Mouse (Mus musculus) lung, postnatal 0 days (tissue): ENCODE data around the gene 1810055G02Rik. TPM values are rescaled to one million over a fixed set of nuclear protein-coding genes. Genes with fewer than 3 reads are reported as not detected.
A peak's percentile ranks its signal among the peaks of the same experiment; 100 is the strongest.

Experiments used
- ATAC-seq: fragments of 200-750 bp; cut with Nextera tagmentation; 2 replicates; pipeline ENCODE4 v1.8.0; 2017; ENCODE audit warnings: moderate library complexity
- DNase-seq: peaks from one replicate; pipeline ENCODE4 v3.0.0-alpha.2; 2016; ENCODE audit warnings: low spot score
- H3K27ac ChIP-seq: fragments of 300-500 bp; sonication (generic); 2 replicates; pipeline ENCODE4 v1.5.1; 2014; ENCODE audit warnings: antibody characterized with exemption, mild to moderate bottlenecking, low read length, mixed read lengths
- H3K27me3 ChIP-seq: fragments of 300-500 bp; sonication (generic); replicated peaks from 2 replicates; pipeline ENCODE4 v1.6.1; 2014; ENCODE audit warnings: low read length, mixed read lengths; ENCODE audit not compliant: insufficient read depth
- H3K36me3 ChIP-seq: fragments of 300-500 bp; sonication (generic); 2 replicates; pipeline ENCODE4 v1.6.1; 2014; ENCODE audit warnings: low read length, mixed read lengths; ENCODE audit not compliant: insufficient read depth
- H3K4me1 ChIP-seq: fragments of 300-500 bp; sonication (generic); 2 replicates; pipeline ENCODE4 v1.6.1; 2014; ENCODE audit warnings: antibody characterized with exemption, low read depth, low read length, mixed read lengths; ENCODE audit not compliant: insufficient read depth
- H3K4me2 ChIP-seq: fragments of 300-500 bp; sonication (generic); replicated peaks from 2 replicates; pipeline ENCODE4 v1.6.1; 2014; ENCODE audit warnings: low read depth, mild to moderate bottlenecking, low read length, moderate library complexity, mixed read lengths
- H3K4me3 ChIP-seq: fragments of 300-500 bp; sonication (generic); 2 replicates; pipeline ENCODE4 v1.5.1; 2014; ENCODE audit warnings: low read depth, low read length
- H3K9ac ChIP-seq: fragments of 300-500 bp; sonication (generic); replicated peaks from 2 replicates; pipeline ENCODE4 v1.6.1; 2014; ENCODE audit warnings: low read depth, mild to moderate bottlenecking
- H3K9me3 ChIP-seq: fragments of 300-500 bp; sonication (generic); 2 replicates; pipeline ENCODE4 v1.6.1; 2016; ENCODE audit warnings: low read length, mixed read lengths
- CTCF ChIP-seq: IDR thresholded peaks from 2 replicates; pipeline ENCODE4 v1.5.1; 2016; ENCODE audit warnings: antibody characterized with exemption, mild to moderate bottlenecking
- EP300 ChIP-seq: IDR thresholded peaks from 2 replicates; pipeline ENCODE4 v1.6.1; 2016; ENCODE audit warnings: antibody characterized with exemption, mild to moderate bottlenecking, control low read depth
- WGBS: fragments of 180-500 bp; shearing (Covaris S2); extraction: QIAGEN DNeasy Blood & Tissue Kit; methylation state at CpG from one replicate; pipeline ENCODE4 v1.1.7; 2014; 5-methylcytosine and 5-hydroxymethylcytosine counted together
- polyA plus RNA-seq: library from polyadenylated mRNA; unstranded; fragments of >200 nt; fragmentation: Nextera tagmentation; extraction: Ambion mirVana; gene quantifications from 2 replicates; pipeline ENCODE4 v1.2.1, GENCODE M21; 2015

1810055G02Rik gene
- polyA plus RNA-seq, 1 experiment from 2014 or later: 12.6 TPM

DNA sequence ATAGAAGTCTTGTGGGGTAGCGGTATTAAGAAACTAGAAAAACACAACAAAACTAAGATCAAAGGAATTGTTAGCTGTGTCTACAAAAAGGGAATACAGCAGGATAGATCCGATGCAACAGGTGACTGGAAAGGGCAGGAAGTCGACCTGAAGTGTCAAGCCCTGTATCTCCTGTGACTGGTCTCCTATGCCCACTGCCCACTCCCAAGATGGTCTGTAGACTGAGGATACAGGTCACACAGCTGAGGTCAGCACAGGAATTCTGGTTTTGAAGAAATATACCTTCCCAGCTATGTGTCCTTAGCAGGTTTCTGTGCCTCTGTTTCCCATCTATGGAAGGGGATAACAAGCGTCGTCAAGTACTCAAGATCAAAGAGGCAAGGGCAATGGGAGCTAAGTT, 58.3 kb downstream of the 1810055G02Rik start:
- Histone ChIP-seq H3K4me3 (no peak overlapping the region), H3K9me3 (no peaks in the 10 kb centered on the region), H3K4me2 (peak overlapping the region; percentile 73), H3K36me3 (no peaks in the 10 kb centered on the region), H3K9ac (no peak overlapping the region), H3K4me1 (peaks cover 9% of the 10 kb centered on the region), H3K27me3 (no peaks in the 10 kb centered on the region), H3K27ac (no peak overlapping the region)
- WGBS: 83% methylated on average over 5 of the region's 5 CpGs
- no peak for TF ChIP-seq CTCF
- no peak for TF ChIP-seq EP300
- DNase-seq: no peak
- no peak for ATAC-seq

DNA sequence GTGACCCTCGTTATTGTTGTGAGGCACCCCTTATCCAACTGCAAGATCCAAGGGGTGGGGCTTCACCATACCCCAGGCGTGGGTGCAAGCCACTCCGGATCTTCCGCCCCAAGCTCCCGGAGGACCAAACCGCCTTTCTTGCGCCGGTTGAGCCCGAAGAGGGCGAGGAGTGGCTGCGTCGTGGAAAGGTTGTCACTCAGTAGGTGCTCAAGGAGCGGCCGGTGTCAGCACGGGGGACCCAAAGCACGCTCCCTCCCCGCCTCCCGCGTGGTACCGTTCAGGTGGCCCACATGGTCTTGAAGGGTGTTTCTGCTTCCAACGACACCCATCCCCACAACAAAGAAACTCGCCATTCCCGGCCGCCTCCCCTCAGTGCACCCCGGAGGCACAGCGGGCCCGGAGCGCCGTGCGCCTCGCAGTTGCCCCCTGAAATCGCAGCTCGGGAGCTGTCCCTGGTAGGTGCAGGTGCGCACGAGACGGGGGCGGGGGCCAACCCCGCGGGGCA, 59.2 kb downstream of the 1810055G02Rik start, which contains the start of gene Kmt5b:
TSS of gene Kmt5b (plus strand) at position 146 of the 505 bp plus-strand sequence.
- H3K4me3 ChIP-seq: peak within 1 kb of the TSS; percentile 98
- DNase-seq (peak; percentile 66), ATAC-seq (peak; percentile 16)
- peak within 1 kb of the TSS; percentile 100 for H3K27ac ChIP-seq
- H3K36me3 ChIP-seq: no peaks in the 10 kb centered on the region
- H3K4me1 ChIP-seq: peaks cover 9% of the 10 kb centered on the region
- under 1% methylated on average over 37 of the region's 39 CpGs for WGBS
- H3K4me2 ChIP-seq: peak within 1 kb of the TSS; percentile 73
- H3K9me3 ChIP-seq: no peaks in the 10 kb centered on the region
- no peak; the same call in none of the 2 replicates for TF ChIP-seq CTCF
- TF ChIP-seq EP300: no peak
- no peaks in the 10 kb centered on the region for H3K27me3 ChIP-seq
- peak within 1 kb of the TSS; percentile 100 for H3K9ac ChIP-seq

Other genes with a start within 250 kb of the 1810055G02Rik start
- gene Ppp6r3, start 132.5 kb upstream of the 1810055G02Rik start, polyA plus RNA-seq: 30.6 and 33.6 TPM in 2 replicates
- gene Lrp5, start 21.7 kb upstream of the 1810055G02Rik start, polyA plus RNA-seq: 4.1 and 5.1 TPM in 2 replicates
- 20.5 and 23.7 TPM in 2 replicates for gene Kmt5b, start 59.1 kb downstream of the 1810055G02Rik start, polyA plus RNA-seq
- gene Chka, start 143.5 kb downstream of the 1810055G02Rik start, polyA plus RNA-seq: 65.9 and 68.1 TPM in 2 replicates
- gene Tcirg1, start 198.8 kb downstream of the 1810055G02Rik start, polyA plus RNA-seq: 31.8 and 33.1 TPM in 2 replicates
- gene Ndufs8, start 204.5 kb downstream of the 1810055G02Rik start, polyA plus RNA-seq: 203 and 225 TPM in 2 replicates
- 33.2 and 38.3 TPM in 2 replicates for gene Aldh3b1, start 221.5 kb downstream of the 1810055G02Rik start, polyA plus RNA-seq
- 40.0 and 45.5 TPM in 2 replicates for gene Unc93b1, start 226.9 kb downstream of the 1810055G02Rik start, polyA plus RNA-seq